Mouse (Mus musculus) limb, embryonic 13.5 days (tissue): ENCODE measurements around the gene Klc2. TPM values are rescaled to one million over a fixed set of nuclear protein-coding genes. Genes with fewer than 3 reads are reported as not detected.
"Not testable (repeated sequence)": the region's sequence is repeated elsewhere in the genome, so short reads cannot be mapped to it uniquely, and the experiment has no call there.

Source experiments
- ATAC-seq: fragments of 200-750 bp; cut with Nextera tagmentation; 2 replicates; pipeline ENCODE4 v1.8.0; 2017; ENCODE audit warnings: low read depth, moderate number of reproducible peaks, moderate TSS enrichment; ENCODE audit not compliant: low FRiP score
- H3K27ac ChIP-seq: fragments of 300-500 bp; sonication (generic); 2 replicates; pipeline ENCODE4 v1.5.1; 2015; ENCODE audit warnings: inconsistent platforms, mild to moderate bottlenecking, moderate library complexity
- H3K27me3 ChIP-seq: fragments of 300-500 bp; sonication (generic); 2 replicates; pipeline ENCODE4 v1.6.1; 2015; ENCODE audit warnings: mild to moderate bottlenecking, inconsistent platforms
- H3K36me3 ChIP-seq: fragments of 300-500 bp; sonication (generic); 2 replicates; pipeline ENCODE4 v1.6.1; 2015; ENCODE audit warnings: inconsistent platforms, mild to moderate bottlenecking, moderate library complexity
- H3K4me1 ChIP-seq: fragments of 300-500 bp; sonication (generic); 2 replicates; pipeline ENCODE4 v1.6.1; 2015; ENCODE audit warnings: inconsistent platforms
- H3K4me2 ChIP-seq: fragments of 300-500 bp; sonication (generic); replicated peaks from 2 replicates; pipeline ENCODE4 v1.6.1; 2015; ENCODE audit warnings: inconsistent platforms, mild to moderate bottlenecking, moderate library complexity
- H3K4me3 ChIP-seq: fragments of 300-500 bp; sonication (generic); 2 replicates; pipeline ENCODE4 v1.5.1; 2015; ENCODE audit warnings: moderate library complexity, mild to moderate bottlenecking, inconsistent platforms
- H3K9ac ChIP-seq: fragments of 300-500 bp; sonication (generic); 2 replicates; pipeline ENCODE4 v1.6.1; 2015; ENCODE audit warnings: mild to moderate bottlenecking, inconsistent platforms
- H3K9me3 ChIP-seq: fragments of 300-500 bp; sonication (generic); 2 replicates; pipeline ENCODE4 v1.6.1; 2016; ENCODE audit warnings: inconsistent platforms
- WGBS: fragments of 180-500 bp; shearing (Covaris S2); methylation state at CpG from one replicate; pipeline ENCODE4 v1.1.7; 2015; 5-methylcytosine and 5-hydroxymethylcytosine counted together
- polyA plus RNA-seq: library from polyadenylated mRNA; unstranded; fragments of >200 nt; fragmentation: Nextera tagmentation; extraction: Ambion mirVana; gene quantifications from 2 replicates; pipeline ENCODE4 v1.2.1, GENCODE M21; 2015

Klc2 gene
- polyA plus RNA-seq, 1 experiment from 2014 or later = 29.0 TPM

DNA sequence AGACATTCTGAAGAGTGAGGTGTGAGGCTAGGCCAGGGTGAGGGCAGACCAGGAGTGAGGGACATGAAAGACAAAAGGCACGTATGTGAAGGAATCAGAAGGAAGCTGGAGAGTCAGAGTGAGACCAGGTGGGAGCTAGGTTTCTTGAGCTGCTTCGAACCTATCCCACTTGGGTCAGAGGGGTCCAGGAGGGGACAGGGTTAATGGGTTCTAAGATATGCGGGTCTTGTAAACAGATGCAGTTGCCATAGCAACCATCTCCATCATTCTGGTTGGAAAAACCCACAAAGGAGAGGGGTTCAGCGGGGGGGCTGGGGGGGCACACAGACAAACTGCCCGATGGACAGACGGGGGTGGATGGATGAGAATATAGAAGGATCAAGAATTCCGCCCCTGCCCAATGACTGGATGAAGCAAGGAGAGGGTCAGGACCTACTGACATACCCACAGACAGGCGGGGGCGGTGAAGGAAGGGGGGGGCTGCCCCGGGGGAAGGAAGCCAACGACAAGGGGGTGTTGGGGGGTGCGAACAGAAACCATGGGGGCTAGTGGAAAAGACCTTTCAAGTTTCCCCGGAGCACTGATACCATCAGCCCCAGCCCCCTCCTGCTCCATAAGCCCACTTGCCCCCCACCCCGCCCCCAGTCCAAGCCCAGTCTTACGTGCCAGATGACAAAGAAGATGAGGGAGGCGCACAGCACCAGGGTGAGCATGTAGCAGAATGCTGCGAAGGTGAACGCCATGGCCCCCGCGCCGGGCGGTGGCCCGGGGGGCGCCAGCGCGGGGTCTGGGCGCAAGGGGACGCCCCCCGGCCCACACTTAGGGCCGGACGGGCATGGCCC lies 20.6 kb downstream of the Klc2 start:
- Histone ChIP-seq H3K4me3 (peak overlapping the region; percentile 74), H3K4me2 (peak overlapping the region; percentile 98), H3K27me3 (no peaks in the 10 kb centered on the region), H3K27ac (peak overlapping the region; percentile 58; the same call in 1 of the 2 replicates), H3K9ac (peak overlapping the region; percentile 96), H3K4me1 (peaks cover 56% of the 10 kb centered on the region), H3K9me3 (no peaks in the 10 kb centered on the region), H3K36me3 (peaks cover 46% of the 10 kb centered on the region)
- peak; percentile 13; the same call in 1 of the 2 replicates for ATAC-seq
- 3% methylated on average over 25 of the region's 31 CpGs for WGBS

DNA sequence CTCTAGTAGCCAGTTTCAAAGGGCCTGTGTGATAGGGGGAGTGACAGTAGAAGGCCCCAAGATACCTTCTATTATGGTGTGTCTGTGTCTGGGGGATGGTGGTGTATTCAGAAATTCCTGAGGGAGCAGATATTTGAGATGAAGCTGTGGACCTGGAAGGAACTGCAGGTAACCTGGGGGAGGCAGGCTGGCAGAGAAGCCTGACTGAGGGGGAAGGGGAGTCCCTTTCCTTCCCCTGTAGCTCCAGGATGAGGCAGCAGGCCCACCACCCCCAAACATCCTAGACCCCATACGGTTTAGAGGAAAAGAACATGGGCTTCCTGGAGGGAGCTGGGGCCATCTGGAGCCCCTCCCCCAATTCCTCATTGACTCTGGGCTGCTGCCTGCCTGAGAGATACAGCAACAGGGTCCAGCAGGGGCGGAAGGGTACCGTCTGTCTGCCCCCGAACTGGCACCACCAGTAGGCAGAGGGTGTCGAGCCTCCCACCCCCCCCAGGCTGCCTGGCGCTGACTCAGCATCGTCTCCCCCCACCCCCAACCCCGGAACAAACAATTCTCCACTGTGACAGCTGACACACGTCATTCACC lies 22.4 kb downstream of the Klc2 start:
- H3K27me3 ChIP-seq = no peaks in the 10 kb centered on the region
- no peak overlapping the region for H3K27ac ChIP-seq
- peak overlapping the region; percentile 98 for H3K4me2 ChIP-seq
- H3K9me3 ChIP-seq = no peaks in the 10 kb centered on the region
- WGBS = 7% methylated on average over 9 of the region's 9 CpGs
- H3K9ac ChIP-seq = no peak overlapping the region
- peaks cover 56% of the 10 kb centered on the region for H3K4me1 ChIP-seq
- 0 out of 2 replicates have a peak overlapping the region, but pooled peaks have one; percentile 1 for H3K4me3 ChIP-seq
- ATAC-seq = no peak
- peaks cover 46% of the 10 kb centered on the region for H3K36me3 ChIP-seq

DNA sequence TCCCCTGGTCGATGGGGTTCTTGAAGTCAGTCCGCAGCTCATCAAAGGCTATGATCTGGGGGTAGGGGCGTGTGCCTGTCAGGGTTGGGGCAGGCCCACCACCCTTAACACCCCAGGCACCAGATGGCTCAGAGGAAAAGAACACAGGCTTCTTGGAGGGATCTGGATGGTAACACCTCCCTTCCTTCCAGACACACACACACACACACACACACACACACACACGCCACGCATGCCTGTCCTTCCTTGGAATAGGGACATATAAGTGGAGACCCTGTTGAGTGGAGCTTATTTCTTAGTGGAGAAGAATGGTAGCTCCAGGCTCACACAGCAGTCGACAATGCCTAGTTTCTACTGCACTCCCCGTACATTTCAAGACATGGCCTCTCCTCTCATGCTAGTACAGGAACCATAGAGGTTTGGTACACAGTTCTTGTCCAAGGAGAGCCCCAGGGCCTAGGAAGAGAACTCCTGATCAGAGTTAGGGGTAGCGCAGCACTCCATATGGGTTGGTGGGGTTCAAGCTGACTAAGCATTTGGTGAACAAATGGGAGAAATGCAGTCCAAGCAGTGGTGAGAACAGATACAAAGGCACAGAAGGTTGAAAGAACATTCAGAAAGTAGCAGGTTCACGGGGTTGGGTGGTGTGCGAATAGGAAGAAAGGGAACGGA lies 23.5 kb downstream of the Klc2 start:
- Histone ChIP-seq H3K4me2 (peak overlapping the region; percentile 47), H3K27ac (no peak overlapping the region; the same call in 1 of the 2 replicates), H3K4me3 (0 out of 2 replicates have a peak overlapping the region, but pooled peaks have one; percentile 7), H3K27me3 (no peaks in the 10 kb centered on the region), H3K36me3 (peaks cover 45% of the 10 kb centered on the region), H3K4me1 (peaks cover 56% of the 10 kb centered on the region), H3K9me3 (no peaks in the 10 kb centered on the region), H3K9ac (no peak overlapping the region)
- WGBS = 40% methylated on average over 11 of the region's 11 CpGs
- 0 out of 2 replicates have a peak, but pooled peaks have one; percentile 3 for ATAC-seq

DNA sequence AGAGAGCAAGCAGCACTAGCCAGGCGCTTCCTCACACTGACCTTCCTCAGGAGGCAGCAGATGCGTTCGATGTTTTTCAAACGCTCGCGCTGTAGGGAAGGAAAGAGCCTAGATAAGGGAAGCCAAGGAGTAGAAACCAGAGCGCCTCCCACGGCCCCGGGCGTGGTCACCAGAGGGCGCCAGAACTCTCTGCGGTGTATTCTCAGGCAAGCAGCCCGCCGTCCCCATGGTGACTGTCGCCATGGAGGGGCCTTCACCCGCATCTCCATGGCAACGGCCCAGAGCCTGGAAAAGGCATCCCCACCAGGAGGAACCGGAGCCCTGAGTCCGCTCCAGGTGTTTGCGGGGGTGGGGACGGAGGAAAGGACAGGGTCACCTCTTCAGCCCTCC lies 24.1 kb downstream of the Klc2 start:
- peak; percentile 66 for ATAC-seq
- WGBS = 0% methylated on average over 21 of the region's 21 CpGs
- H3K36me3 ChIP-seq = peaks cover 43% of the 10 kb centered on the region
- peak overlapping the region; percentile 47 for H3K4me2 ChIP-seq
- H3K9ac ChIP-seq = peak overlapping the region; percentile 50; the same call in 1 of the 2 replicates
- peak overlapping the region; percentile 7; the same call in 1 of the 2 replicates for H3K4me3 ChIP-seq
- no peak overlapping the region for H3K27ac ChIP-seq
- H3K27me3 ChIP-seq = no peaks in the 10 kb centered on the region
- H3K9me3 ChIP-seq = no peaks in the 10 kb centered on the region
- peaks cover 55% of the 10 kb centered on the region for H3K4me1 ChIP-seq

DNA sequence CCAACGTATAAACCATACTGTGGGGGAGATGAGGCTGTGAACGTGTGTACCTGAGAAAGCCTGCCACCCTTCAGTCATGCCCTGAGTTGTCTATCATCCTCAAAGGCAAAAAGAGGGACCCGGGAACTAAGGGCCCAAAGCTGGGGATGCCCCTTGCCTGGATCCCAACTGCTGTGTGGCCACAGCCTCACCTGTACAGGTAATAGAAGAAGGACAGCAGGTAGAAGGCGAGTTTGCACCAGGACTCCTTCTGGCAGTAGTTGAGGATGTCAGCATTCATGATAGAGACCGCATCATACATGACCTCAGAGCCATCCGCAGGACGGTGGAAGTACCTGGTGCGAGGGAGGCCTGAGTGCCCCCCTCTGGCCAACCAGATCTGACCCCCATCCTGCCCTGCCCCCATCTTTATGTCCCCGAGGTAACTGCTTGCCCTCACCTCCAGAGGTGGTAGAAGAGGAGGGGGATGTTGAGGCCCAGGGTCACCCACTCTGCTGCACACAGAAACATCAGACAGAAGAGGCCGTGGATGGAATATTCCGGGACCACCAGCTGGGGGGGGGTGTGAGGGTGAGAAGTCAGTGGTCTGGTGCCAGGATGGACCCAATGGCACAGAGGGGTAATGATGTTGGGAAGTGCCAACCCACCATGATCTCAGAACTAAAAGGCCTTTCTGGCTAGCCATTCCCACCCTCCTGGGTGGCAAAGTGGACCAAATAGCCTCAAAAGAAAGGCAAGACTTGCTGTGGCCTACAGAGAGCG lies 24.7 kb downstream of the Klc2 start:
- WGBS = 75% methylated on average over 12 of the region's 12 CpGs
- ATAC-seq = no peak
- H3K4me3 ChIP-seq = no peak overlapping the region
- peak overlapping the region; percentile 47 for H3K4me2 ChIP-seq
- H3K36me3 ChIP-seq = peaks cover 42% of the 10 kb centered on the region
- no peaks in the 10 kb centered on the region for H3K9me3 ChIP-seq
- no peak overlapping the region for H3K27ac ChIP-seq
- peaks cover 55% of the 10 kb centered on the region for H3K4me1 ChIP-seq
- H3K9ac ChIP-seq = peak overlapping the region; percentile 50; the same call in 1 of the 2 replicates
- H3K27me3 ChIP-seq = no peaks in the 10 kb centered on the region

DNA sequence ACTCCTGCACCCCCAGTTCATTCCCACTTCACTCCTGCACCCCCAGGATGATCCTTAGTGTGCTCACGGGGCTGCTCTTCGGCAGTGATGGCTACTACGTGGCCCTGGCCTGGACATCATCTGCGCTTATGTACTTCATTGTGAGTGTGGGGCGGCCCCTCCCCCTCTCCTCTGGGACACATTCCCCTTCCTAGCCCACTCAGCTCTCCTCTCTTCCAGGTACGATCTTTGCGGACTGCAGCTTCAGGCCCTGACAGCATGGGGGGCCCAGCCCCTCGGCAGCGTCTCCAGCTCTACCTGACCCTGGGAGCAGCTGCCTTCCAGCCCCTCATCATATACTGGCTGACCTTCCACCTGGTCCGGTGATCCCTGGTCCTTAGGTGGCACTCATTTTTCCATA lies 26.3 kb downstream of the Klc2 start:
- Histone ChIP-seq H3K4me1 (peaks cover 48% of the 10 kb centered on the region), H3K9me3 (no peaks in the 10 kb centered on the region), H3K27ac (no peak overlapping the region), H3K9ac (no peak overlapping the region), H3K36me3 (peaks cover 42% of the 10 kb centered on the region), H3K4me3 (no peak overlapping the region), H3K27me3 (no peaks in the 10 kb centered on the region), H3K4me2 (no peak overlapping the region)
- 89% methylated on average over 10 of the region's 10 CpGs for WGBS
- ATAC-seq = no peak

DNA sequence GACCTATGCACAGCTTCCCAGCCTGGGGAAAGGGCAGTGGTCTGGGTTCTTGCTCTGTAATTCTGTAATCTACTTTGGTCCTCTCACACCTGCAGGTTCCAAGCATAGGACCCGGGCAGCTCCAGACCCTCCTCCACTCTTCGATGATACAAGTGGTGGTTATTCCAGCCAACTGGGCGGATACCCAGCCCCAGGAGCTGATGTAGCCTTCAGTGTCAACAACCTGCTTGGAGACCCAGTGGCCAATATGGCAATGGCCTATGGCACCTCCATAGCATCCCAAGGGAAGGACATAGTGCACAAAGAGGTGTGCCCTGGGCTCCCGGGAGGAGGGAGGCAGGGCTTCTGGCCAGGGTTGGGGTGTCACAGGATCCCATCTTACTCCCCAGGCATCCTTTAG lies 29.0 kb downstream of the Klc2 start:
- H3K4me2 ChIP-seq = peak overlapping the region; percentile 90
- peaks cover 23% of the 10 kb centered on the region for H3K27me3 ChIP-seq
- ATAC-seq = no peak
- no peak overlapping the region for H3K27ac ChIP-seq
- H3K9ac ChIP-seq = peak overlapping the region; percentile 83
- peaks cover 34% of the 10 kb centered on the region for H3K4me1 ChIP-seq
- 87% methylated on average over 4 of the region's 4 CpGs for WGBS
- no peaks in the 10 kb centered on the region for H3K9me3 ChIP-seq
- H3K36me3 ChIP-seq = peaks cover 42% of the 10 kb centered on the region
- H3K4me3 ChIP-seq = peak overlapping the region; percentile 83

DNA sequence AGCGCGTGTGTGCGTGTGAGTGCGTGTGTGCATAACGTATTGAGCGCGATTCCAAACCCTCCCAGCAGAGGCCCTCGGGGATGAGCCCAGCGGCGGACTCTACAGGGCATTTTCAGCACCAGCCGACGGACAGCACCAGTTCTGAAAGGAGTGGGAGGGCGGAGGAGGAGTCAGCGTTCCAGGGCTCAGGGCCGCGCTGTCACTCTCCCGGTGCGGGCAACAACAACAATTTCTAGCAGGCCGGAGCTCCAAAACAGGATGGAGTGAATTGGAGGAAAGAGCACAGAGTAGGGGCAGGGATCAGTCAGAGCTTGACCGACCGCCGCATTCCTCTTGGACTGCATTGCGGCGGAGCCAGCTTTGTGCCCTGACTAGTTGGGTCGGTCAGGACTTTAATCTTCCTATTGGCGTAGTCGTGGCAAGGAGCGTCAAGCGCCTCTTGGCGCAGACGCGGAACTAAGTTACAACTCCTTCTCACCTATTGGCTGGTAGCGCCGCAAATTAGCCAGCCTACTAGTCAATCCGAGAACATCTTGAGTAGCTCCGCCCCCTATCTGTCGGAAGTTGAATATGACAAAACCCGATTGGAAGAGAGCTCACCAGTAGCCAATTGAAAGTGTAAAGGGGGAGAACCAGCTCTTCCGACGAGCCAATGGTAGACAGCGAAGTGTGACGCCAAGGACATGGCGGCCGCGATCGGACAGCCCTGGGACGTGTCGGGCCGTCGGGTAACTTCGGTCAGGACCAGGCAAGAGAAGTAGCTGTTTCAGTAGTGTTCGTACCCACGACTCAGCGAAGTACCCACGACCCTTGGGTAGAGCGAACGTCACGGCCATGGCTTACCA lies 30.3 kb downstream of the Klc2 start, which contains the start of gene Yif1a:
Yif1a (plus strand) TSS at position 655 of the 845 bp plus-strand sequence.
- peaks cover 35% of the 10 kb centered on the region for H3K27me3 ChIP-seq
- H3K9me3 ChIP-seq = no peaks in the 10 kb centered on the region
- H3K9ac ChIP-seq = peak within 1 kb of the TSS; percentile 83
- ATAC-seq = peak; percentile 95
- WGBS = under 1% methylated on average over 58 of the region's 58 CpGs
- 0 out of 2 replicates have a peak within 1 kb of the TSS, but pooled peaks have one; percentile 49 for H3K27ac ChIP-seq
- peaks cover 29% of the 10 kb centered on the region for H3K4me1 ChIP-seq
- H3K36me3 ChIP-seq = peaks cover 36% of the 10 kb centered on the region
- peak within 1 kb of the TSS; percentile 90 for H3K4me2 ChIP-seq
- H3K4me3 ChIP-seq = peak within 1 kb of the TSS; percentile 83

DNA sequence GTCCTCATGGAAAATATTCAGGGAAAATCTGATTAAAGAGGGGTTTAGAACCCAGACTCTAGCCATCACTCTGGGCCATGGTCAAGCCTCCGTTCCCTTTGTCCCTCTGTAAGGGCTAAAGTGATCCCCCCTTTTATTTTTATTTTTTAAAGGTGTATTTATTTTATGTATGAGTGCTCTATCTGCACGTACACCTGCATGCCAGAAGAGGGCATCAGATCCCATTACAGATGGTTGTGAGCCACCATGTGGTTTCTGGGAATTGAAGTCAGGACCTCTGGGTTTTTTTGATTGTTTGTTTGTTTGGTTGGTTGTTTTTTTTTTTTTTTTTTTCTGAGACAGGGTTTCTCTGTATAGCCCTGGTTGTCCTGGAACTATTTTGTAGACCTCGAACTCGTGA lies 31.8 kb downstream of the Klc2 start:
- not testable (repeated sequence) for H3K9me3 ChIP-seq, ATAC-seq, H3K27ac ChIP-seq, H3K4me2 ChIP-seq, H3K4me3 ChIP-seq, H3K9ac ChIP-seq
- H3K27me3 ChIP-seq = peaks cover 51% of the 10 kb centered on the region
- peaks cover 20% of the 10 kb centered on the region for H3K36me3 ChIP-seq
- H3K4me1 ChIP-seq = peaks cover 29% of the 10 kb centered on the region
- 53% methylated on average over 4 of the region's 4 CpGs for WGBS

DNA sequence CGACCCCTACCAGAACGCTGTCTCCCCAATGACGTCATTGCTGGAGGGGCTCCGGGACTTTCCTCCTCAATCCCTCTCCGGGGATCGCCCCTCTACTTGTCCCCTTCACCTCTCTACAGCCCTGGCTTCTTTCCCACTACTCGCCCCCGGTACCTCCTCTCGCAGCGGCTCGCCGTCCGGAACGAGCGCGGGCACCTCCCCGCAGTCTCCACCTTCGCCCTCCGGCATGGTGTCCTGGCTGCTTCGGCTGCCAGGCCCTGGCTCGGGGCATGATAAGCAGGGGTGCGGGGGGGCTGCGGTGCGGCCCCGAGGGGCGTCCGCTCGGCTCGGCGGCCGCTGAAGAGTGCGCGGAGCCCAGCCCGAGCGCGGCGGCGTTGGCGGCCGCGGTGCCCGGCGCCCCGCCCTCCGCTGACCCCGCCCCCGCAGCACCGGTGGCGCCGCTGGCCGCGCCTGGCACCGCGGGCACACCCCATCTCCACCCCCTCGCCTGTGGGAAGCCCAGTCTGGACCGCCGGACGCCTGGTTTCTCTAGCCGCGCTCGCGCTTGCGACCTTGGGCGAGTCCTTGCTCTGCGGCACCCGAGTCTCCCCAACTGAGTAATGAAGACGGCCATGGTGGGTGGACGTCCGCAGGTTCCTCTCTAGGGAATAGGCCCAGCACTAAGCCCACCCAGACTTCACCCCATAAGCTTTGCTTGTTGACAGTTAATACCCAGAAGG lies 33.1 kb downstream of the Klc2 start, which contains the start of gene Tmem151a:
Tmem151a (minus strand) TSS at position 387 of the 719 bp plus-strand sequence.
- Histone ChIP-seq H3K9ac (peak within 1 kb of the TSS; percentile 59), H3K27ac (no peak within 1 kb of the TSS), H3K9me3 (no peaks in the 10 kb centered on the region), H3K36me3 (peaks cover 8% of the 10 kb centered on the region), H3K4me1 (peaks cover 29% of the 10 kb centered on the region), H3K27me3 (peaks cover 63% of the 10 kb centered on the region), H3K4me2 (peak within 1 kb of the TSS; percentile 85), H3K4me3 (peak within 1 kb of the TSS; percentile 50)
- WGBS = under 1% methylated on average over 48 of the region's 69 CpGs
- ATAC-seq = no peak
